Mouse (Mus musculus) stomach, embryonic 14.5 days (tissue): ENCODE results near the gene Gm10912. TPM values are rescaled to one million over a fixed set of nuclear protein-coding genes. Genes with fewer than 3 reads are reported as not detected.
A peak's percentile ranks its signal among the peaks of the same experiment; 100 is the strongest.
"Not testable (repeated sequence)": the region's sequence is repeated elsewhere in the genome, so short reads cannot be mapped to it uniquely, and the experiment has no call there.

ENCODE experiments used
- ATAC-seq: fragments of 200-750 bp; cut with Nextera tagmentation; 2 replicates; pipeline ENCODE4 v1.8.0; 2017; ENCODE audit warnings: low read depth, moderate TSS enrichment; ENCODE audit not compliant: insufficient number of reproducible peaks, insufficient read depth, low FRiP score
- H3K27ac ChIP-seq: fragments of 300-500 bp; sonication (generic); 2 replicates; pipeline ENCODE4 v1.5.1; 2014; ENCODE audit warnings: mild to moderate bottlenecking, low read length, moderate library complexity, mixed read lengths
- H3K27me3 ChIP-seq: fragments of 300-500 bp; sonication (generic); 2 replicates; pipeline ENCODE4 v1.6.1; 2014; ENCODE audit warnings: low read length, control low read depth, mixed read lengths; ENCODE audit not compliant: control insufficient read depth, insufficient read depth
- H3K36me3 ChIP-seq: fragments of 300-500 bp; sonication (generic); 2 replicates; pipeline ENCODE4 v1.6.1; 2014; ENCODE audit warnings: mild to moderate bottlenecking, control low read depth, low read length, moderate library complexity, mixed read lengths; ENCODE audit not compliant: control insufficient read depth, insufficient read depth
- H3K4me1 ChIP-seq: fragments of 300-500 bp; sonication (generic); 2 replicates; pipeline ENCODE4 v1.6.1; 2014; ENCODE audit warnings: low read length, control low read depth, mixed read lengths; ENCODE audit not compliant: control insufficient read depth, insufficient read depth
- H3K4me2 ChIP-seq: fragments of 300-500 bp; sonication (generic); replicated peaks from 2 replicates; pipeline ENCODE4 v1.6.1; 2014; ENCODE audit warnings: low read depth, low read length, control low read depth
- H3K4me3 ChIP-seq: fragments of 300-500 bp; sonication (generic); 2 replicates; pipeline ENCODE4 v1.5.1; 2014; ENCODE audit warnings: low read depth, low read length, control low read depth
- H3K9ac ChIP-seq: fragments of 300-500 bp; sonication (generic); replicated peaks from 2 replicates; pipeline ENCODE4 v1.6.1; 2014; ENCODE audit warnings: low read depth, mild to moderate bottlenecking, control low read depth, low read length, moderate library complexity, mixed read lengths
- H3K9me3 ChIP-seq: fragments of 300-500 bp; sonication (generic); 2 replicates; pipeline ENCODE4 v1.6.1; 2016; ENCODE audit warnings: low read depth, low read length, control low read depth; ENCODE audit not compliant: control insufficient read depth
- WGBS: fragments of 180-500 bp; shearing (Covaris S2); extraction: QIAGEN DNeasy Blood & Tissue Kit; methylation state at CpG from one replicate; pipeline ENCODE4 v1.1.7; 2014; 5-methylcytosine and 5-hydroxymethylcytosine counted together
- polyA plus RNA-seq: library from polyadenylated mRNA; unstranded; fragments of >200 nt; fragmentation: Nextera tagmentation; extraction: Ambion mirVana; gene quantifications from 2 replicates; pipeline ENCODE4 v1.2.1, GENCODE M21; 2014

Gene Gm10912
- polyA plus RNA-seq, 1 experiment from 2014 or later, result not detected

GRCm38 (mm10) chr2:104058381-104058780 lies 7.2 kb upstream of the Gm10912 start:
- Histone ChIP-seq H3K4me2 (no peak overlapping the region), H3K27me3 (no peaks in the 10 kb centered on the region), H3K9me3 (no peaks in the 10 kb centered on the region), H3K36me3 (peaks cover 20% of the 10 kb centered on the region), H3K27ac (no peak overlapping the region), H3K4me1 (no peaks in the 10 kb centered on the region), H3K4me3 (no peak overlapping the region), H3K9ac (no peak overlapping the region)
- ATAC-seq, result no peak
- 81% methylated on average over 1 of the region's 1 CpGs for WGBS

DNA sequence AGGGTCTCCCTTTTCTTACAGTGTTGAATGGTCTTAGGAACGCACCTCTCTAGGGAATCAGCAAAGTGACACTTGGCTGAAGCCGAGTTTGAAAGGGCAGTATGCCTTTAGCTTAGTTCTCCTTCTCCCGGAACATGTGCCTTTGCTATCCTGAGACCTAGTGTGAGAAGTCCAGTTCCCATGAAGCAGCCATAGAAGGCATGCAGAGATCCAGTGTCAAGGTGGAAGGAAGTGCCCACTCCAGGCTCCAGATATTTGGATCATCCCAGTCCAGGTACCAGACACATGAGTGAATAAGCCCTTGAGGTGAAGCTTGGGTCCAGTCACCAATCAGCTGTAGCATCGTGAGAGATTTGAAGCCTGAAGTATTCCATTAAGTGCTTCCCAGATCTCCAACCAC lies 6.7 kb upstream of the Gm10912 start:
- Histone ChIP-seq H3K36me3 (peaks cover 16% of the 10 kb centered on the region), H3K27ac (no peak overlapping the region), H3K27me3 (no peaks in the 10 kb centered on the region), H3K4me1 (no peaks in the 10 kb centered on the region), H3K9me3 (no peaks in the 10 kb centered on the region), H3K4me3 (no peak overlapping the region), H3K4me2 (no peak overlapping the region), H3K9ac (no peak overlapping the region)
- no peak for ATAC-seq
- WGBS, result 89% methylated on average over 4 of the region's 4 CpGs

GRCm38 (mm10) chr2:104059786-104060185 lies 5.8 kb upstream of the Gm10912 start:
- 58% methylated on average over 10 of the region's 10 CpGs for WGBS
- no peak for ATAC-seq
- no peaks in the 10 kb centered on the region for H3K9me3 ChIP-seq

DNA sequence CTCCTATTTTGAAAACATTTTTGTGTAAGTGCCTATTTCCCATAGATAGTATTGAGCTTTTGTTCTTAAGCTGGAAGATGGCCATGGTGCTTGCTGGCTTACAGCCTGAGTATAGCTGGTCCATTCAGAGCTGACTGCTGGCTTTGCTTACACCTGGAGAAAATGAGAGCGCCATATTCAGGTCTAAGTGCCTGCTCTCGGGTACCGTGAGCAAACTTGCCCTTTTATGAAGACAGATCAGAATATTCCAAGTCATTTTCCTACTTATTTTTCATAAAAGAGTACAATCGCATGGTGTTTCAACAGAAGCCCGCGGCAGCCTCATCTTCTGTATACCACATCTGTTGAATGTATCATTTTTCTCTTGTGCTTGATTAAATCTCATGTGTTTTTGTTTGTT lies 4.6 kb upstream of the Gm10912 start:
- no peaks in the 10 kb centered on the region for H3K27me3 ChIP-seq
- no peak for ATAC-seq
- no peaks in the 10 kb centered on the region for H3K9me3 ChIP-seq
- no peak overlapping the region for H3K27ac ChIP-seq
- no peaks in the 10 kb centered on the region for H3K4me1 ChIP-seq
- WGBS, result 94% methylated on average over 6 of the region's 6 CpGs
- H3K4me2 ChIP-seq, result no peak overlapping the region
- peaks cover 4% of the 10 kb centered on the region; the same call in 1 of the 2 replicates for H3K36me3 ChIP-seq
- H3K9ac ChIP-seq, result no peak overlapping the region
- no peak overlapping the region for H3K4me3 ChIP-seq

More at GRCm38 (mm10) chr2:104059786-104060185, 5.8 kb upstream of the Gm10912 start:
- Histone ChIP-seq H3K9ac (no peak overlapping the region), H3K36me3 (peaks cover 12% of the 10 kb centered on the region), H3K4me3 (no peak overlapping the region), H3K27me3 (no peaks in the 10 kb centered on the region), H3K4me2 (no peak overlapping the region), H3K27ac (no peak overlapping the region), H3K4me1 (no peaks in the 10 kb centered on the region)

DNA sequence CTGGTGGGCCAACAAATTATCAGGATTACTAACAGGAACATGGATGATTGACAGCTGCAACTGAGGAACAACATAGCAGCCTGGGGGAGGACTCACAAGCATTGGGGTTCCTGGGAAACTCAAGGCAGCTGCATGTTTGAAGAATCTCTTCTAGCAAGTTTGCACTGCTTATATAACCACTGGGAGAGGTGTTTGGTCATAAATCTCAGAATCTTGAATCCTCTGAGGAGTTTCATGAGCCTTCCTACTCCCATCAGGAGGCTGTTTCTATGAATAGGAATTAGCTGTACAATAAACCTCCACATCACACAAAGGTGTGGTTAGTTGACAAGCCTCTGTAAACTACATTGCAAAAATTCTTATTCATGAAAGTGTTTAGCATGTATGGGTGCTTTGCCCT lies 3.0 kb upstream of the Gm10912 start:
- Histone ChIP-seq H3K4me2 (no peak overlapping the region), H3K4me3 (no peak overlapping the region), H3K36me3 (peaks cover 4% of the 10 kb centered on the region; the same call in 1 of the 2 replicates), H3K27ac (no peak overlapping the region), H3K9me3 (no peaks in the 10 kb centered on the region), H3K27me3 (no peaks in the 10 kb centered on the region), H3K9ac (no peak overlapping the region), H3K4me1 (no peaks in the 10 kb centered on the region)
- no peak for ATAC-seq

GRCm38 (mm10) chr2:104064152-104064551 lies 1.5 kb upstream of the Gm10912 start:
- H3K36me3 ChIP-seq, result peaks cover 4% of the 10 kb centered on the region; the same call in 1 of the 2 replicates
- 71% methylated on average over 2 of the region's 2 CpGs for WGBS
- H3K4me1 ChIP-seq, result no peaks in the 10 kb centered on the region
- no peak overlapping the region for H3K4me2 ChIP-seq
- H3K27ac ChIP-seq, result no peak overlapping the region
- no peaks in the 10 kb centered on the region for H3K27me3 ChIP-seq
- no peak overlapping the region for H3K4me3 ChIP-seq
- no peak for ATAC-seq
- no peaks in the 10 kb centered on the region for H3K9me3 ChIP-seq
- no peak overlapping the region for H3K9ac ChIP-seq

- not testable (repeated sequence) for H3K9me3 ChIP-seq, H3K9ac ChIP-seq, H3K4me2 ChIP-seq, H3K27ac ChIP-seq, H3K4me1 ChIP-seq, H3K27me3 ChIP-seq, H3K36me3 ChIP-seq, H3K4me3 ChIP-seq, ATAC-seq
- WGBS, result 83% methylated on average over 7 of the region's 7 CpGs
Observed at GRCm38 (mm10) chr2:104068450-104068849, 2.8 kb downstream of the Gm10912 start, which contains the start of gene Gm10799. TSS of gene Gm10799 (minus strand) at chr2:104068550.

DNA sequence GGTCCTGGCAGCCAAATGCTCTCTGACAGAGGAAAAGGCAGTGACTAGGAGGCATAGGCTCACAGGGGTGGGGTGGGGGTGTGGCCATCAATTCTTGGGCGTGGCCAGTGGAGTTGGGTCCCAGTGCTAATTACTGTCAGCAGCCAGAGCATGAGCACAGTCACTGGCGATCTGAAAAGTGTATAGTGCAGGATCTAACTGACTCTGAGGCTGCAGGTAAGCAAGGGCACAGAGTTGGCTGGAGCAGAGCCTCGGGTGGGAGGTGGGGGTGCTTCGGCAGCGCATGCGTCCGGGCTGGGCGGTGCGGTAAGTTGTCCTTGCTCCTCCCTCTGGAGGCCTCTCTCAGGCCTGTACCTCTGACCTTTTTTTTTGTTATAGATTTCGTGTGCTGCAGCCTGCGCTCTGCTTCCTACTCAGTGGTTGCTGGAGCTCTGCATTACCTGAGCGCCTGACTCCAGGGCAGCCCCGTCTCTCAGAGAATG lies 4.1 kb downstream of the Gm10912 start, which contains the start of gene Cd59b:
Gene Cd59b, plus strand, starts transcription at position 146 of the 482 bp plus-strand sequence.
- peak; percentile 85 for ATAC-seq
- Histone ChIP-seq H3K27me3 (no peaks in the 10 kb centered on the region), H3K4me2 (peak within 1 kb of the TSS; percentile 44), H3K4me1 (no peaks in the 10 kb centered on the region), H3K27ac (no peak within 1 kb of the TSS), H3K9ac (peak within 1 kb of the TSS; percentile 21; the same call in 1 of the 2 replicates), H3K4me3 (peak within 1 kb of the TSS; percentile 31), H3K36me3 (no peaks in the 10 kb centered on the region), H3K9me3 (no peaks in the 10 kb centered on the region)
- WGBS, result 4% methylated on average over 11 of the region's 13 CpGs

DNA sequence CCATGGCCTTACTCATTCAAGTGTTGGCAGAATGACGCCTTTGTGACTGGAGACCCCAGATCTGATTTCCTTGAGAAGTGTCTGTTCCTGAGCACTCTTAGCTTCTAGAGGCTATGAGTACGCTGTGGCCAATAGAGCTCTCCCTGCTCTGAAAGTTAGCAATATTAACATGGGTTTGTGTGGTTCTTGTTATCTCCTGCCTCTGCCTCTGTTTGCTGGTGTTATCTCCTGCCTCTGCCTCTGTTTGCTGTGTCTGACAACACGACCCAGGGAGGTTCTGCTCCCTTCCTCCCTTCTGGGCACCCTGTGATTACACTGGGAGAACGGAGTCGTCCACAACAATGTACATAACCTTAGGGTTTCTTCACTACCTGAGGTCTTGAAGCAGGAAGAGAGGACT lies 12.7 kb downstream of the Gm10912 start:
- H3K4me1 ChIP-seq, H3K9ac ChIP-seq, H3K36me3 ChIP-seq, H3K27me3 ChIP-seq, H3K9me3 ChIP-seq, H3K4me3 ChIP-seq, H3K27ac ChIP-seq, H3K4me2 ChIP-seq: not testable (repeated sequence)
- 55% methylated on average over 5 of the region's 5 CpGs for WGBS
- peak; percentile 69; the same call in 1 of the 2 replicates for ATAC-seq
